11 mouse cellular contexts compared by ENCODE assay signal in genomic region chr2:168037063-168037462, GRCm38 (mm10). TPM values are rescaled to one million over a fixed set of nuclear protein-coding genes. Genes with fewer than 3 reads are reported as not detected.
A peak's percentile ranks its signal among the peaks of the same experiment; 100 is the strongest.
DNase-seq lines count a peak whose midpoint lies in the region; ATAC-seq and TF ChIP-seq lines count a peak whose summit lies in the region.
"Had no signal": no experiment of that assay in that cellular context is flagged by ENCODE, and none has a peak within 500 bp of the region (broad histone marks: within the 10 kb centered on the region; RNA-seq: fewer than 3 reads in every experiment).

No protein-coding gene starts in this region.

- H3K9ac ChIP-seq in heart, embryonic 11.5 days (ENCODE audit: low read depth, low read length): peak overlapping the region; percentile 12; the same call in 1 of the 2 replicates
- H3K9ac ChIP-seq in lung, embryonic 15.5 days: no peak overlapping the region
- 0 out of 2 replicates have a peak overlapping the region, but pooled peaks have one; percentile 20 for H3K9ac ChIP-seq in kidney, embryonic 16.5 days (replicated peaks; ENCODE audit: low read length)
- 0 out of 2 replicates have a peak overlapping the region, but pooled peaks have one; percentile 1 for H3K9ac ChIP-seq in stomach, postnatal 0 days (ENCODE audit: low read length)

- no peak for DNase-seq in heart, adult 11 months
- no peak for DNase-seq in lung, postnatal 25 days (ENCODE audit: low spot score)
- no peak for DNase-seq in stomach, postnatal 0 days (ENCODE audit: low spot score)
- DNase-seq in left cerebral cortex, adult 11 months (ENCODE audit: low spot score): no peak
- DNase-seq in Muller cell, postnatal 12 days (ENCODE audit: inconsistent ontology term): no peak
- DNase-seq: cerebellum, postnatal 36 days; heart, postnatal 4 days had no signal

- no peaks in the 10 kb centered on the region for H3K36me3 ChIP-seq in heart, embryonic 11.5 days (ENCODE audit: control insufficient read depth, insufficient read depth, low read length)
- no peaks in the 10 kb centered on the region for H3K36me3 ChIP-seq in lung, embryonic 15.5 days
- H3K36me3 ChIP-seq in kidney, embryonic 16.5 days (ENCODE audit: insufficient read depth, low read length): no peaks in the 10 kb centered on the region
- H3K36me3 ChIP-seq in stomach, postnatal 0 days (ENCODE audit: control insufficient read depth, insufficient read depth, low read length): no peaks in the 10 kb centered on the region
- H3K36me3 ChIP-seq: G1E had no signal

- no peaks in the 10 kb centered on the region for H3K27me3 ChIP-seq in heart, embryonic 11.5 days (ENCODE audit: control insufficient read depth, insufficient read depth, low read length)
- H3K27me3 ChIP-seq in lung, embryonic 15.5 days: no peaks in the 10 kb centered on the region
- H3K27me3 ChIP-seq in kidney, embryonic 16.5 days (ENCODE audit: insufficient read depth, low read length): no peaks in the 10 kb centered on the region
- no peaks in the 10 kb centered on the region for H3K27me3 ChIP-seq in stomach, postnatal 0 days (ENCODE audit: control insufficient read depth, insufficient read depth, low read length)

- TF ChIP-seq EP300 in stomach, postnatal 0 days (optimal IDR thresholded peaks at IDR 0.05): no peak

- no peak overlapping the region for H3K4me2 ChIP-seq in heart, embryonic 11.5 days
- no peak overlapping the region for H3K4me2 ChIP-seq in lung, embryonic 15.5 days
- H3K4me2 ChIP-seq in kidney, embryonic 16.5 days (replicated peaks; ENCODE audit: low read depth, low read length): no peak overlapping the region
- H3K4me2 ChIP-seq in stomach, postnatal 0 days (replicated peaks; ENCODE audit: low read depth): no peak overlapping the region

- no peak for TF ChIP-seq CTCF in stomach, postnatal 0 days (IDR thresholded peaks at IDR 0.05; ENCODE audit: low read depth)

- peak overlapping the region; percentile 43 for H3K27ac ChIP-seq in heart, embryonic 11.5 days (ENCODE audit: low read depth, low read length)
- H3K27ac ChIP-seq in lung, embryonic 15.5 days: peak overlapping the region; percentile 29; the same call in 1 of the 2 replicates
- peak overlapping the region; percentile 10 for H3K27ac ChIP-seq in kidney, embryonic 16.5 days (ENCODE audit: low read length)
- no peak overlapping the region for H3K27ac ChIP-seq in stomach, postnatal 0 days (replicated peaks)

- WGBS in heart, embryonic 11.5 days (ENCODE audit: insufficient replicate concordance): 26% methylated on average over 3 of the region's 3 CpGs
- WGBS in lung, embryonic 15.5 days: 26% methylated on average over 3 of the region's 3 CpGs
- 13% methylated on average over 3 of the region's 3 CpGs for WGBS in kidney, embryonic 16.5 days
- 44% methylated on average over 3 of the region's 3 CpGs for WGBS in stomach, postnatal 0 days

- H3K4me3 ChIP-seq in heart, embryonic 11.5 days (ENCODE audit: low read depth, low read length): no peak overlapping the region
- no peak overlapping the region for H3K4me3 ChIP-seq in lung, embryonic 15.5 days
- no peak overlapping the region for H3K4me3 ChIP-seq in kidney, embryonic 16.5 days (ENCODE audit: low read length)
- no peak overlapping the region for H3K4me3 ChIP-seq in stomach, postnatal 0 days (ENCODE audit: low read depth, low read length)

- no peak for ATAC-seq in heart, embryonic 11.5 days (replicated peaks; ENCODE audit: insufficient number of reproducible peaks, low FRiP score, low TSS enrichment)
- peak; percentile 49; the same call in 1 of the 2 replicates for ATAC-seq in lung, embryonic 15.5 days (ENCODE audit: borderline replicate concordance, extremely low read depth, low FRiP score, low TSS enrichment)
- peak; percentile 78 for ATAC-seq in kidney, embryonic 16.5 days (ENCODE audit: low FRiP score, low TSS enrichment)
- ATAC-seq in stomach, postnatal 0 days (ENCODE audit: low FRiP score, low TSS enrichment): peak; percentile 17; the same call in 1 of the 2 replicates

- H3K4me1 ChIP-seq in heart, embryonic 11.5 days (ENCODE audit: control insufficient read depth, insufficient read depth, low read length): peaks cover 18% of the 10 kb centered on the region
- peaks cover 9% of the 10 kb centered on the region for H3K4me1 ChIP-seq in lung, embryonic 15.5 days
- peaks cover 9% of the 10 kb centered on the region for H3K4me1 ChIP-seq in kidney, embryonic 16.5 days (ENCODE audit: insufficient read depth, low read length)
- no peaks in the 10 kb centered on the region for H3K4me1 ChIP-seq in stomach, postnatal 0 days (replicated peaks; ENCODE audit: control insufficient read depth, insufficient read depth)

- no peaks in the 10 kb centered on the region for H3K9me3 ChIP-seq in heart, embryonic 11.5 days (replicated peaks; ENCODE audit: control insufficient read depth, low read length)
- no peaks in the 10 kb centered on the region for H3K9me3 ChIP-seq in lung, embryonic 15.5 days
- no peaks in the 10 kb centered on the region for H3K9me3 ChIP-seq in kidney, embryonic 16.5 days (ENCODE audit: low read length)
- H3K9me3 ChIP-seq in stomach, postnatal 0 days (ENCODE audit: control insufficient read depth, low read length): no peaks in the 10 kb centered on the region
- H3K9me3 ChIP-seq: G1E had no signal

RNA-seq across cellular contexts. Expression of gene Ripor3, which starts 26.6 kb away (rescaled TPM):
- 0.97 and 2.1 TPM in 2 replicates for polyA plus RNA-seq in heart, embryonic 11.5 days (2014; fragmentation: Nextera tagmentation; extraction: Ambion mirVana)
- polyA plus RNA-seq in lung, embryonic 15.5 days (2015; fragmentation: Nextera tagmentation; extraction: Ambion mirVana): 2.3 TPM in 2 replicates
- polyA plus RNA-seq in kidney, embryonic 16.5 days (2015; fragmentation: Nextera tagmentation; extraction: Ambion mirVana): 1.9 and 2.6 TPM in 2 replicates
- polyA plus RNA-seq in stomach, postnatal 0 days (2015; fragmentation: Nextera tagmentation; extraction: Ambion mirVana): 3.0 and 3.2 TPM in 2 replicates

RNA-seq across cellular contexts. Expression of gene Pard6b, which starts 43.7 kb away (rescaled TPM):
- 8.9 and 11.8 TPM in 2 replicates for polyA plus RNA-seq in heart, embryonic 11.5 days (2014; fragmentation: Nextera tagmentation; extraction: Ambion mirVana)
- 10.8 and 12.8 TPM in 2 replicates for polyA plus RNA-seq in lung, embryonic 15.5 days (2015; fragmentation: Nextera tagmentation; extraction: Ambion mirVana)
- polyA plus RNA-seq in kidney, embryonic 16.5 days (2015; fragmentation: Nextera tagmentation; extraction: Ambion mirVana): 20.0 and 23.9 TPM in 2 replicates
- polyA plus RNA-seq in stomach, postnatal 0 days (2015; fragmentation: Nextera tagmentation; extraction: Ambion mirVana): 11.8 and 12.3 TPM in 2 replicates
